ENCODE assay signal across 25 mouse cellular contexts in the genomic region with DNA sequence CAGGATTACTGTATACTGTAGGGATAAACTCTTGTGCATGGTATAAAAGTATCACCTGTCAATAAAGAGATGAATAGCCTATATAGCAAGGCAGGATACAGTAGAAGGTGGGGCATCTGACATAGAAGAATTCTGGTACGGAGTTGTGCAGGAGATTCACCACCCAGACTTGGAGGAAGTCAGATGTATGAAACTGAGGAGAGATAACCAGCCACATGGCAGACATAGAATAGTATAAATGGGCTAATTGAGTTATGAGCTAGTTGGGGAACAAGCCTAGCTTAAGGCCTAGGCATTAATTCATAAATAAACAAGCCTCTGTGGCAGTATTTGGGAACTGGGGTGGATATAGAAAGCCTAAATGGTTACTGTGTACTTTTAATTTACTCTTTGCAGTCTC. TPM values are rescaled to one million over a fixed set of nuclear protein-coding genes. Genes with fewer than 3 reads are reported as not detected.
DNase-seq lines count a peak whose midpoint lies in the region; ATAC-seq and TF ChIP-seq lines count a peak whose summit lies in the region.
"Had no signal": no experiment of that assay in that cellular context is flagged by ENCODE, and none has a peak within 500 bp of the region (broad histone marks: within the 10 kb centered on the region; RNA-seq: fewer than 3 reads in every experiment).

No protein-coding gene starts in this region.

- H3K4me3 ChIP-seq in lung, embryonic 14.5 days (ENCODE audit: low read depth, low read length), result no peak overlapping the region
- no peak overlapping the region for H3K4me3 ChIP-seq in lung, embryonic 16.5 days (ENCODE audit: low read length)
- no peak overlapping the region for H3K4me3 ChIP-seq in lung, postnatal 0 days (ENCODE audit: low read depth, low read length)
- H3K4me3 ChIP-seq in MEL (ENCODE audit: control insufficient read depth in 1 of 2, insufficient read depth in 1 of 2, low read depth in 2 of 2, low read length in 2 of 2), result no peak overlapping the region
- no peak overlapping the region for H3K4me3 ChIP-seq in liver, postnatal 0 days (ENCODE audit: low read depth, low read length)

- no peak for ATAC-seq in lung, embryonic 14.5 days (ENCODE audit: insufficient read depth)
- ATAC-seq in lung, embryonic 16.5 days (ENCODE audit: low read depth), result no peak
- no peak for ATAC-seq in lung, postnatal 0 days
- ATAC-seq in liver, postnatal 0 days, result no peak
- ATAC-seq: activated CD4-positive, CD25-positive, alpha-beta regulatory T cell, adult 4 months; CD4-positive, CD25-positive, alpha-beta regulatory T cell, adult 4 months; Patski had no signal

- no peak for TF ChIP-seq RAD21 in MEL (IDR thresholded peaks at IDR 0.05; ENCODE audit: low read depth, low read length)

- peak overlapping the region; percentile 13; the same call in 1 of the 2 replicates for H3K27ac ChIP-seq in lung, embryonic 14.5 days (ENCODE audit: low read depth)
- H3K27ac ChIP-seq in lung, embryonic 16.5 days (ENCODE audit: low read length), result 0 out of 2 replicates have a peak overlapping the region, but pooled peaks have one; percentile 1
- H3K27ac ChIP-seq in lung, postnatal 0 days (ENCODE audit: low read length), result no peak overlapping the region
- no peak overlapping the region for H3K27ac ChIP-seq in MEL (ENCODE audit: control insufficient read depth, low read depth, low read length)
- H3K27ac ChIP-seq in liver, postnatal 0 days (ENCODE audit: low read depth), result no peak overlapping the region

- 76% methylated on average over 1 of the region's 1 CpGs for WGBS in lung, embryonic 14.5 days
- 82% methylated on average over 1 of the region's 1 CpGs for WGBS in lung, embryonic 16.5 days
- 69% methylated on average over 1 of the region's 1 CpGs for WGBS in lung, postnatal 0 days
- 77% methylated on average over 1 of the region's 1 CpGs for WGBS in liver, postnatal 0 days (ENCODE audit: insufficient replicate concordance)

- no peaks in the 10 kb centered on the region for H3K4me1 ChIP-seq in lung, embryonic 14.5 days (ENCODE audit: insufficient read depth)
- no peaks in the 10 kb centered on the region for H3K4me1 ChIP-seq in lung, embryonic 16.5 days (replicated peaks; ENCODE audit: control insufficient read depth, insufficient read depth, low read length)
- H3K4me1 ChIP-seq in lung, postnatal 0 days (ENCODE audit: insufficient read depth, low read depth, low read length), result no peaks in the 10 kb centered on the region
- peaks cover 0 to 2% of the 10 kb centered on the region in 2 experiments; a peak in 1 of 4 replicates for H3K4me1 ChIP-seq in MEL (ENCODE audit: control insufficient read depth in 1 of 2, insufficient read depth in 2 of 2, low read length in 2 of 2)
- H3K4me1 ChIP-seq in liver, postnatal 0 days (ENCODE audit: insufficient read depth), result no peaks in the 10 kb centered on the region

- no peak for TF ChIP-seq CTCF in lung, embryonic 14.5 days (IDR thresholded peaks at IDR 0.05; ENCODE audit: low read depth)
- no peak for TF ChIP-seq CTCF in lung, postnatal 0 days (IDR thresholded peaks at IDR 0.05)
- TF ChIP-seq CTCF in MEL (IDR thresholded peaks at IDR 0.05 in 2 of 3, conservative IDR thresholded peaks at IDR 0.05 in 1 of 3; ENCODE audit: control insufficient read depth in 1 of 3, insufficient read depth in 1 of 3, low read depth in 2 of 3, low read length in 3 of 3, poor library complexity in 1 of 3, severe bottlenecking in 1 of 3), result no peak
- no peak for TF ChIP-seq CTCF in liver, postnatal 0 days (IDR thresholded peaks at IDR 0.05; ENCODE audit: low read depth)

- DNase-seq in lung, embryonic 14.5 days, result no peak
- no peak for DNase-seq in lung, postnatal 4 days
- DNase-seq in lung, postnatal 0 days (ENCODE audit: low spot score), result no peak
- DNase-seq in MEL (ENCODE audit: low read depth, low spot score) (peak; percentile 60), MEL-GATA-1-ER (ENCODE audit: extremely low read depth, low read depth) (peak; percentile 55)
- DNase-seq in T-cell, adult 2 months (ENCODE audit: low spot score), result no peak
- DNase-seq in liver, postnatal 0 days, result no peak
- DNase-seq: adrenal gland, adult 2 months; adrenal gland, adult 8-10 months; adrenal gland, postnatal 10 days; adrenal gland, postnatal 14 days; adrenal gland, postnatal 25 days; adrenal gland, postnatal 36 days; B cell, adult 2 months; cerebellum, adult 11 months; cerebellum, adult 11-12 months; cerebellum, adult 18-20 months; cerebellum, adult 2 months; cerebellum, adult 8-10 months had no signal

- H3K27me3 ChIP-seq in lung, embryonic 14.5 days (ENCODE audit: insufficient read depth, low read length), result no peaks in the 10 kb centered on the region
- H3K27me3 ChIP-seq in lung, embryonic 16.5 days (ENCODE audit: control insufficient read depth, insufficient read depth, low read depth, low read length), result no peaks in the 10 kb centered on the region
- no peaks in the 10 kb centered on the region for H3K27me3 ChIP-seq in lung, postnatal 0 days (replicated peaks; ENCODE audit: insufficient read depth, low read length)
- H3K27me3 ChIP-seq in MEL (ENCODE audit: control insufficient read depth in 1 of 2, insufficient read depth in 2 of 2, low read length in 2 of 2), result no peaks in the 10 kb centered on the region
- no peaks in the 10 kb centered on the region for H3K27me3 ChIP-seq in liver, postnatal 0 days (ENCODE audit: insufficient read depth, low read length)
- H3K27me3 ChIP-seq: CH12.LX, Patski had no signal

- no peaks in the 10 kb centered on the region for H3K79me2 ChIP-seq in MEL (ENCODE audit: control insufficient read depth, insufficient read depth, low read length, poor library complexity)

- no peak overlapping the region for H3K9ac ChIP-seq in lung, embryonic 14.5 days
- no peak overlapping the region for H3K9ac ChIP-seq in lung, embryonic 16.5 days (ENCODE audit: low read length)
- H3K9ac ChIP-seq in lung, postnatal 0 days (replicated peaks; ENCODE audit: low read depth), result no peak overlapping the region
- H3K9ac ChIP-seq in MEL (ENCODE audit: control insufficient read depth, low read depth, low read length, poor library complexity, severe bottlenecking), result no peak overlapping the region
- no peak overlapping the region for H3K9ac ChIP-seq in liver, postnatal 0 days (replicated peaks)

- TF ChIP-seq EP300 in lung, postnatal 0 days (IDR thresholded peaks at IDR 0.05), result no peak
- TF ChIP-seq EP300 in MEL (IDR thresholded peaks at IDR 0.05; ENCODE audit: low read depth in 1 of 2, low read length in 2 of 2), result peak; percentile 18 to 28; a peak in 1 of 4 replicates
- TF ChIP-seq EP300 in liver, postnatal 0 days (IDR thresholded peaks at IDR 0.05; ENCODE audit: low read depth), result no peak

- no peak for TF ChIP-seq POLR2A in MEL (IDR thresholded peaks at IDR 0.05; ENCODE audit: control insufficient read depth in 1 of 2, insufficient read depth in 1 of 2, low read depth in 1 of 2, low read length in 2 of 2, poor library complexity in 1 of 2)

- H3K4me2 ChIP-seq in lung, embryonic 14.5 days, result no peak overlapping the region
- no peak overlapping the region for H3K4me2 ChIP-seq in lung, embryonic 16.5 days (ENCODE audit: low read depth, low read length)
- no peak overlapping the region for H3K4me2 ChIP-seq in lung, postnatal 0 days (replicated peaks; ENCODE audit: low read depth, low read length)
- H3K4me2 ChIP-seq in liver, postnatal 0 days (ENCODE audit: low read depth, low read length), result no peak overlapping the region

- peaks cover 66% of the 10 kb centered on the region for H3K36me3 ChIP-seq in lung, embryonic 14.5 days (ENCODE audit: insufficient read depth)
- peaks cover 11% of the 10 kb centered on the region for H3K36me3 ChIP-seq in lung, embryonic 16.5 days (ENCODE audit: control insufficient read depth, insufficient read depth, low read length)
- H3K36me3 ChIP-seq in lung, postnatal 0 days (ENCODE audit: insufficient read depth, low read length), result 0 out of 2 replicates have a peak, but pooled peaks cover 10% of the 10 kb centered on the region
- H3K36me3 ChIP-seq in MEL (ENCODE audit: control insufficient read depth in 1 of 2, insufficient read depth in 2 of 2, low read length in 2 of 2), result peaks cover 12 to 13% of the 10 kb centered on the region in 2 experiments
- H3K36me3 ChIP-seq in liver, postnatal 0 days (replicated peaks; ENCODE audit: insufficient read depth, low read length), result peaks cover 26% of the 10 kb centered on the region

- no peaks in the 10 kb centered on the region for H3K9me3 ChIP-seq in lung, embryonic 14.5 days (ENCODE audit: low read depth, low read length)
- H3K9me3 ChIP-seq in lung, embryonic 16.5 days (ENCODE audit: control insufficient read depth, low read length), result no peaks in the 10 kb centered on the region
- H3K9me3 ChIP-seq in lung, postnatal 0 days (ENCODE audit: low read length), result no peaks in the 10 kb centered on the region
- no peaks in the 10 kb centered on the region for H3K9me3 ChIP-seq in MEL (replicated peaks; ENCODE audit: insufficient read depth, low read length)
- H3K9me3 ChIP-seq in liver, postnatal 0 days (ENCODE audit: low read length), result no peaks in the 10 kb centered on the region
- H3K9me3 ChIP-seq: G1E had no signal

RNA-seq across cellular contexts. Expression of gene Atl3, which starts 22.6 kb away (rescaled TPM):
- 20.8 and 25.0 TPM in 2 replicates for polyA plus RNA-seq in lung, embryonic 14.5 days (2014; fragmentation: Nextera tagmentation; extraction: Ambion mirVana)
- polyA plus RNA-seq in lung, embryonic 16.5 days (2015; fragmentation: Nextera tagmentation; extraction: Ambion mirVana), result 17.2 and 21.2 TPM in 2 replicates
- polyA plus RNA-seq in lung, postnatal 0 days (2015; fragmentation: Nextera tagmentation; extraction: Ambion mirVana), result 20.0 and 21.6 TPM in 2 replicates
- total RNA-seq in MEL (2012; rRNA removed), result 12.7 and 16.4 TPM in 2 replicates
- 10 to 100 TPM in 1 of 2 experiments, not detected in 1; 15.3 TPM for polyA plus RNA-seq in MEL (2012; ENCODE audit: insufficient read depth in 1 of 2, insufficient read length in 2 of 2, low read depth in 1 of 2, low replicate concordance in 2 of 2, missing spikeins in 1 of 2)
- 7.2 and 7.7 TPM in 2 replicates for polyA plus RNA-seq in liver, postnatal 0 days (2015; fragmentation: Nextera tagmentation; extraction: Ambion mirVana)

RNA-seq across cellular contexts. Expression of gene Rtn3, which starts 33.4 kb away (rescaled TPM):
- 107 and 112 TPM in 2 replicates for polyA plus RNA-seq in lung, embryonic 14.5 days (2014; fragmentation: Nextera tagmentation; extraction: Ambion mirVana)
- 123 and 126 TPM in 2 replicates for polyA plus RNA-seq in lung, embryonic 16.5 days (2015; fragmentation: Nextera tagmentation; extraction: Ambion mirVana)
- polyA plus RNA-seq in lung, postnatal 0 days (2015; fragmentation: Nextera tagmentation; extraction: Ambion mirVana), result 122 and 132 TPM in 2 replicates
- total RNA-seq in MEL (2012; rRNA removed), result 33.4 and 38.4 TPM in 2 replicates
- 100 to 1,000 TPM in 1 of 2 experiments, not detected in 1; 118 TPM for polyA plus RNA-seq in MEL (2012; ENCODE audit: insufficient read depth in 1 of 2, insufficient read length in 2 of 2, low read depth in 1 of 2, low replicate concordance in 2 of 2, missing spikeins in 1 of 2)
- polyA plus RNA-seq in liver, postnatal 0 days (2015; fragmentation: Nextera tagmentation; extraction: Ambion mirVana), result 62.2 and 63.0 TPM in 2 replicates

RNA-seq across cellular contexts. Expression of gene Pla2g16, which starts 40.8 kb away (rescaled TPM):
- 10.4 and 12.5 TPM in 2 replicates for polyA plus RNA-seq in lung, embryonic 14.5 days (2014; fragmentation: Nextera tagmentation; extraction: Ambion mirVana)
- polyA plus RNA-seq in lung, embryonic 16.5 days (2015; fragmentation: Nextera tagmentation; extraction: Ambion mirVana), result 17.1 and 18.0 TPM in 2 replicates
- 17.9 and 19.1 TPM in 2 replicates for polyA plus RNA-seq in lung, postnatal 0 days (2015; fragmentation: Nextera tagmentation; extraction: Ambion mirVana)
- total RNA-seq in MEL (2012; rRNA removed), result 16.3 and 19.0 TPM in 2 replicates
- polyA plus RNA-seq in MEL (2012; ENCODE audit: insufficient read depth in 1 of 2, insufficient read length in 2 of 2, low read depth in 1 of 2, low replicate concordance in 2 of 2, missing spikeins in 1 of 2), result 10 to 100 TPM in 1 of 2 experiments, not detected in 1; 24.7 TPM
- 16.0 and 18.0 TPM in 2 replicates for polyA plus RNA-seq in liver, postnatal 0 days (2015; fragmentation: Nextera tagmentation; extraction: Ambion mirVana)
- polyA plus RNA-seq: G1E had no signal

Comparison
In these comparisons a context has a peak if more than half of its experiments do, and no peak if none do; other contexts are left out.
1. H3K27ac ChIP-seq: peak in lung, embryonic 14.5 days (single experiment) and lung, embryonic 16.5 days (single experiment); none in lung, postnatal 0 days (single experiment), MEL (single experiment) and liver, postnatal 0 days (single experiment).
2. DNase-seq: peak in MEL (single experiment) and MEL-GATA-1-ER (single experiment); none in lung, embryonic 14.5 days (single experiment), lung, postnatal 4 days (0 of 2), lung, postnatal 0 days (single experiment), T-cell, adult 2 months (single experiment) and liver, postnatal 0 days (single experiment).